Mouse (Mus musculus): ENCODE measurements at regions not wholly inside any gene's neighbourhood (a gene's known extent, or its start where the extent isn't known, plus 50 kb on each side); places are given as distances from the start of the nearest gene placed in this dataset.

DNA sequence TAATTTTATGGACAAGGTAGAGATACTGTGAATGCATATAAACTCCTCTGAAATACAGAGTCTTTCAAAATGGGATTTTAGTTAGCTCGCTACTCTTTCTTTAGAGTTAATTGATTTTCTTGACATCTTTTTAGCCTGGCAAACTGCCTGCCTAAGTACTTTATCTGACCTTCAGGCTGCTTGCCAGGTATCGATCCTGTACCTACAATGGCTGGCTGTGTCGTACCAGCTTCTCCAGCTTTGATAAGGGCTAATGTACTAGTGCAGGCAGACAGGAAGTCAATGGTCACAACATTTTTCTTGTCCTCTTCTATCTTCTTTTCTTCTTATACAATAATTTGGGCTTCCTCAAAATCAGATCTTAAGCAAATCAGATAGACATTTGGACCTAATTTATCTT lies 409.4 kb upstream of the Acvr2a start:
- no peak for DNase-seq (ENCODE audit: low spot score in 2 of 2)

DNA sequence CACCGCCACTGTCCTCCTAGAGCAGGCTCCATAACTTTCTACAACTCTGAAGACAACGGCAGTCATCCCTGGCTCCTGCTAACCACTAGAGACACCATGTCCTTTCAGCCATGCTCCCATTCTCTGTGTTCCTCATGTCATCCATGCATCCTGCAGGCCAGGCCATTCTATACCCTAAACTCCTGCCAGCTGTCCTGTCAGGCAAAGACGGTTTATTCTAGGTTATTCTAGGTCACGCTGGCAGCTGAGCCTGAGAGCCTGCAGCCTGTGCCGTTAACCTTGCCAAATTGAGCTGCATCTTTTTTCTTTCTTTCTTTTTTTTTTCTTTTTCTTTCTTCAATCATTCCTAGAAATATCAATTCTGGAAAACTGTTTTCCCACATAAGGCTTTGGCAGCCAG lies 406.0 kb upstream of the Acvr2a start:
- peak in 1 of 2 experiments; percentile 18 for DNase-seq (ENCODE audit: low spot score in 2 of 2)

DNA sequence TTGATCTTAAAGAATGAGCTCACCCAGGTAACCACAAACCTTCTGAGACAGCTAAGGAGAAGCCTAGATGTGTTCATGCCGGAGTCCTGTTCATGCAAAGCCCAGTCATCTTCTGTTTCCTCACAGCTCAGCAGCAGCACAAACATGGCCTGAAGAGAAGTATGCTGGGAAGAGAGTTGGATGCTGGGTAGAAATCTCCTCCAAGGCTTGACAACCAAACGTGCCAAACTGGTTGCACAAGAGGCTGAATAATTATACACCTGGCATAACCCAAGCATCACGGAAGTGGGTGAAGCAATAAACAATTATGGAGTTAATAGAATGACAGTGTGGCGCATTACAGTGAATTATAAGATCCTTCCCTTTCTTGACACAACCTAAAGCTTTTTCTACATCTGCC lies 404.0 kb upstream of the Acvr2a start:
- no peak for DNase-seq (ENCODE audit: low spot score in 2 of 2)

DNA sequence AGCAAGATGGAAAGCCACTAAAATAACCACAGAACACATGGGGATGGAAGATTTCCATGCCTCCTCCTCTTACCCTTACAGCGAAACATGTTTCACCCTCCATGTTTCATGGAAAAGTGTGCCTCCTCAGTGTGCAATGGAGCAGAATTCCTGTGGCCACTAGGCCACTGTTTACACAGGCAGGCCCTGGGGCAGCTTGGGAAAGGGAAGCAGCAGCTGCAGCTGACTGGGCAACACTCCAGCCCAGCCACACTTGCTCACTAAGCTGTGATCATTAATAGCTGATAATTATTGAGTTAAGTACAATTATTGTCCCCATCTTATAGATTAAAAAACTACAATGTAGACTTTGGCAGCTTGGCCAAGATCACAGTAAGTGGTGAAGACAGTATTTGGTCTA lies 402.5 kb upstream of the Acvr2a start:
- DNase-seq (ENCODE audit: low spot score in 2 of 2) = no peak

GRCm38 (mm10) chr2:48412683-48413440 lies 401.0 kb upstream of the Acvr2a start:
- DNase-seq (ENCODE audit: low spot score in 2 of 2) = no peak

- DNase-seq (ENCODE audit: low spot score in 2 of 2) = no peak
Observed at GRCm38 (mm10) chr2:48414596-48415481, 399.1 kb upstream of the Acvr2a start.

DNA sequence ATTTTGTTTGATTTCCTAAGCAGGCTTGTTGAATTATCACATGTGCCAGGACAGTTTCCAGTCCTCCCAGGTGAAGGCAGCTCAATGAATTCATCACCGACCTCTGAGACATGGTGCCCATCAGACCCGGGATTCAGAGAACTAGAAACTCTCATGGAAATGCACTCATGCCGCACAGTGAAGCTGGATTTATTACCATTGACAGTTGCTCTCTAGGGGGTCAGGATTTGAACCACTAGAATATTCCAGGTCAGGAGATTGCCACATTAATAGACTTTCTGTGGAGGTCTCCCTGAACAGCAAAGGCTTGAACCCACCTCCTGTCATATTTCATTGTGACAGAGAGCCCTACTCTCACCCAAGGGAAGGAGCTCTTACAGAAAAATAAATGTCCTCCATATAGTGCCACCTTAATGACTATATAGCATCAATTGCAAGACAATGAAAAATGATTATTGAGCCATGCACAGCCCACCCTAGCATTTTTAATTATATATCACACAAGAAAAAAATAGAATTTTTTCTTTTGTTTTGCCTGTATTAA lies 397.6 kb upstream of the Acvr2a start:
- DNase-seq (ENCODE audit: low spot score in 2 of 2) = no peak

DNA sequence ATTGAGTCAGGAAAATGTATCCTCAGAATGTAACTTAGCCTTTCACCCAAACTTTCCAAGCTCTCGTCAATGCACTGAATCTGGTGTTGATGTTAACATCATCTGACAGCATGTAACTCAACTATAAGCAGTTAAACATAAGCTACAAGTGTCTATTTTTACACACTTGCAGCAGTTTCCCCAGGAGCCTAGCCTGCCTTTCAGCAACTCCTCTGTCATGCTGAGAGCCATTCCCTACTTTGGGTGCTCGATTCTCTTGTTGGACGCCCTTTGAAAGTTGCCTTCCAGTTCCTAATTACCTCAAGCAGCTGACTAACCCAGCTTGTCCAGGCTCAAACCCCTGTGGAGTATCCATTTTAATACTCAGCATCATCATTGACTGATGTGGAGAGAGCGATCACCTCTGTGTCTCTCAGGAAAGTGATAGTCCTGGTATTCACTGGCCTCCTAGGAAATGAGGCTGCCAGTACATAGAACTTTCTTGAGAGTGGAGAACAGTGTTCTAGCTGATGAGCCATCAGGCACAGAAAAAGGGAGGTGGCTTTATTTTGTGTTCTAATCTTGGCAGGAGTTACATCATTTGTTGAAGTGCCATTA lies 396.8 kb upstream of the Acvr2a start:
- DNase-seq (ENCODE audit: low spot score in 2 of 2) = no peak

- no peak for DNase-seq (ENCODE audit: low spot score in 2 of 2)
Observed at GRCm38 (mm10) chr2:48420791-48421190, 393.1 kb upstream of the Acvr2a start.

- no peak for DNase-seq (ENCODE audit: low spot score in 2 of 2)
Observed at GRCm38 (mm10) chr2:48423861-48424442, 390.0 kb upstream of the Acvr2a start.

DNA sequence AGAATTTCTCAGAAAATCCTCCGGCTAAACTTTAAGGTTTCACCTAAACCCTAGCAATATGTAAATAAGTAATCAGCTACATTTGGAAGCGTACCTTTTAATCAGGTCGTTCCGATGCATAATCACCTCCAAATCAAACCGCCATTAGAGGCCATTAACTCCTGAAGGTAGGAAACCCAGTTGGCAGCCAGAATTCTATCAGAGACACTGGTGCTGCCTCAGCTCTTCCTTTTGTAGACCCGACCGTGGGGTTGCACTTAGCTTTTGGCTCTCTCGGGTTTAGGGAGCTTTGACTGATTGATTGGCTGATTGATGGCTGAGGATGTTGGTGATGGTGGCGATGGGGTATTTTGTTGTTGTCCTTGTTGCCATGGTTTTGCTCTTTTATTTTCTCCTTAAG lies 389.3 kb upstream of the Acvr2a start:
- DNase-seq (ENCODE audit: low spot score in 2 of 2) = no peak

GRCm38 (mm10) chr2:48425200-48426090 lies 388.5 kb upstream of the Acvr2a start:
- no peak for DNase-seq (ENCODE audit: low spot score in 2 of 2)

DNA sequence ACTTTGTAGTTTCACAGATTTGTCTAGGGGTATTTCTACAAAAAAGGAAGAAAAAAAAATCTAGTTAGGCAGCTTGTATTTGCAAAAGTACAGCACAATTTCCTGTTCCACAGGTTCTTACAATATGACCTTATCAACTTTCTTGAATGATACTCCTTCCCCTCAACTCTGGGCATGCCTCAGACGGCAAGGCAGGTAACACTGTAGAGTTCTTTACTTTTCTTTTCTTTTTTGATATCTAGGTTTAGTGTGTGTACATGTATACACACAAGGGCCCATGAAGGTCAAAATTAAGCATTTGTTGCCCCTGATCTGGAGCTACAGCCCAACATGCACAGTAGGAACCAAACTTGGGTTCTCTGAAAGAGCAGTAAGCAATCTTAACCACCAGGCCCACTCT lies 381.4 kb upstream of the Acvr2a start:
- no peak for DNase-seq (ENCODE audit: low spot score in 2 of 2)

DNA sequence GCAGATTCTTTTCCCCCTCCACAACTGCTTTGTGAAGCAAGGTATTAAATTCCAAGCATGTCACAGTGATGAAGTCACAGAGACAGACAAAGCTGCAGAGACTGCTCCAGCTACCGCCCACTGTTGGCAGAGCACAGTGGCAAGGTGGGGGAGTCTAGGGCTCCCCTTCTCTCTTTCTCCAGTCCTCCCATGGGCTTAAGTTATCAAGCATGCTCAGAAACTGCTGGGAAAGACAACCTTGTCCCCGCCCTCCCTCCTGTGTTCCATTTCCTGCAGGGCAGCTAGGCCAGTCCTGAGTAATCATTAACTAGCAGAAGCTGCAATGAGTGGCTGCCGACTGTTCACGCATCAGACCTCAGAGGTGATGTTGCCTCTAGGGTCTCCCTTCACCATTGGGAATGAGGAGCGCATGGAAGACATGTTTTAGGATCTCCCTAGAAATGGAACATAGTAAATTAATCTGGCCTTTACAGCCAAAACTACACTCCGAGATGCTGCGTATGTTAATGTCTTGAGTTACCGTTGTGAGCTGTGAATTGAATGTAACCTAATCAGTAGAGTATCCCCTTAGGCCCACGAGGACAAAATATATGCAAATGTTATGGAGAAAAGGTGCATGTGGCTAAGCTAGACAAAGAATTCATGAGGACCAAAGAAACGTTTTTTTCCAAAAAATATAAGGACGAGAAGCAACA lies 372.5 kb upstream of the Acvr2a start:
- DNase-seq (ENCODE audit: low spot score in 2 of 2) = no peak

GRCm38 (mm10) chr2:48441991-48442544 lies 371.8 kb upstream of the Acvr2a start:
- no peak for DNase-seq (ENCODE audit: low spot score in 2 of 2)

DNA sequence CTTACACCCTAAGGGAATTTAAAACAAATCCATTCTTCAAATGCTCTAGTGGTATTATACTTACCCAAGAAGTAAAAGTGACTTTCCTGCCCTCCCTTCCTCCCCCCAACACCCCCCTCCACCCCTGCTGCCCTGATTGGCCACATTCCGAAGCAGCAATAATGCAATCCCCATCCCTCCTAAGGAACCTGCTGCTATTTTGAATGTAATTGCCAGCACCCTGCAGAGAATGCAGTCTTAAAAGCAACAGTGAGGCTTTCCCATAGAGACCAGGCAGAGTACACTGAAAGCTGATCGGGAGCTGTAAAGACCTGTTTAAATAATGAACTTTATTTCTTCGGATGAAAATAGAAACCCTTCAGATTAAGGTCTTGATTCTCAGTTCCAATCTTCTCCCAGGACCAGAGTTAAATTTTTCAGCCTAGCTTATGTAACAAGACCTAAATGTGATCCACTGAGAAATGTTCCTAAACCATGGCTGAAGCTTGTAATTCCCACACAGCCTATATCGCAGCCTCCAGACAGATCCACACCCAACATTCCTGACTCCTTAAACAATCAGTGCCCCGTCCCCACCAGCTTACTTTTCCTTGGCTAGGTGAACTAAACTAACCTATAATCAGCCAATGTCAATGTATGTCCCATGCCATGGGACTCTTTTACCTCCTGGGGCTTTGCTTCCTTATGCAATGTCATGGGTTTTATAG lies 367.9 kb upstream of the Acvr2a start:
- DNase-seq (ENCODE audit: low spot score in 2 of 2) = no peak

DNA sequence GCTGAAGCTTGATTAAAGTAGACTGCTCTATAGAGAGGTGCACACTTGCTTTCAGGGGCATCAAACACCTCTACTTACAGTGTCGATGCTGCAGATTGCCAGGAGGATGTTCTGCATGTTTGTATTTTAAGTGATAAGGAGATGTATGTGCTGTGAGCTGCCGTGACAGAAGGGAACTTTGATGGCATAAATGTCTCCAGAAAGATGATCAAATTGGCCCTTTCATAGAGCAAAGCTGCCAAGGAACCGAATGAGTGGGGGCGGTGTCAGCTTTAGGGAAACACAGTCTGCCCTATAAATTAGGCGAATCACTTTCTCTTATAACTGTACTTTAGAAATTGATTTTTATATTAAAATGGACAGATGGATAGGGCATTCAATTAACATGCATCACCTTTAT lies 367.3 kb upstream of the Acvr2a start:
- DNase-seq (ENCODE audit: low spot score in 2 of 2) = no peak

GRCm38 (mm10) chr2:48449165-48449842 lies 364.6 kb upstream of the Acvr2a start:
- DNase-seq (ENCODE audit: low spot score in 2 of 2) = no peak

Measured in gastrocnemius, postnatal 4 days (tissue).